Mouse (Mus musculus): ENCODE results near the gene Ifnl2. TPM values are rescaled to one million over a fixed set of nuclear protein-coding genes. Genes with fewer than 3 reads are reported as not detected.
A peak's percentile ranks its signal among the peaks of the same experiment; 100 is the strongest.

Ifnl2 gene
- polyA plus RNA-seq, 1 experiment = not detected

GRCm38 (mm10) chr7:28466721-28467212, 43.5 kb downstream of the Ifnl2 start:
- Histone ChIP-seq H3K27me3 (ENCODE audit: control insufficient read depth, insufficient read depth, low read length, poor library complexity, severe bottlenecking) (no peaks in the 10 kb centered on the region), H3K9ac (ENCODE audit: low read depth, poor library complexity, severe bottlenecking) (peak overlapping the region; percentile 79), H3K4me1 (ENCODE audit: control insufficient read depth, insufficient read depth, low read length) (no peaks in the 10 kb centered on the region), H3K9me3 (replicated peaks; ENCODE audit: control insufficient read depth, insufficient read depth, low read length, poor library complexity, severe bottlenecking) (no peaks in the 10 kb centered on the region), H3K27ac (ENCODE audit: insufficient read depth, low read length) (no peak overlapping the region), H3K4me3 (ENCODE audit: low read depth, low read length) (peak overlapping the region; percentile 74), H3K36me3 (ENCODE audit: control insufficient read depth, insufficient read depth, low read length, poor library complexity, severe bottlenecking) (no peaks in the 10 kb centered on the region)
- TF ChIP-seq EP300 (IDR thresholded peaks at IDR 0.05; ENCODE audit: insufficient read depth, low read depth, low read length) (no peak), CTCF (IDR thresholded peaks at IDR 0.05; ENCODE audit: low read depth, low read length) (peak; percentile 26)

GRCm38 (mm10) chr7:28464416-28465212, 45.6 kb downstream of the Ifnl2 start:
- TF ChIP-seq POLR2A (IDR thresholded peaks at IDR 0.05; ENCODE audit: insufficient read depth, low read length) = no peak
- no peak for TF ChIP-seq CTCF (IDR thresholded peaks at IDR 0.05; ENCODE audit: low read depth, low read length)
- no peak for TF ChIP-seq EP300 (IDR thresholded peaks at IDR 0.05; ENCODE audit: insufficient read depth, low read depth, low read length)
- Histone ChIP-seq H3K36me3 (ENCODE audit: control insufficient read depth, insufficient read depth, low read length, poor library complexity, severe bottlenecking) (peaks cover 9% of the 10 kb centered on the region), H3K4me3 (ENCODE audit: low read depth, low read length) (peak overlapping the region; percentile 27; the same call in 1 of the 2 replicates)

GRCm38 (mm10) chr7:28462769-28463168, 47.5 kb downstream of the Ifnl2 start:
- H3K9me3 ChIP-seq (replicated peaks; ENCODE audit: control insufficient read depth, insufficient read depth, low read length, poor library complexity, severe bottlenecking) = no peaks in the 10 kb centered on the region
- no peak overlapping the region for H3K4me3 ChIP-seq (ENCODE audit: low read depth, low read length)
- H3K9ac ChIP-seq (ENCODE audit: low read depth, poor library complexity, severe bottlenecking) = no peak overlapping the region
- no peaks in the 10 kb centered on the region for H3K27me3 ChIP-seq (ENCODE audit: control insufficient read depth, insufficient read depth, low read length, poor library complexity, severe bottlenecking)
- peaks cover 18% of the 10 kb centered on the region for H3K36me3 ChIP-seq (ENCODE audit: control insufficient read depth, insufficient read depth, low read length, poor library complexity, severe bottlenecking)
- no peak overlapping the region for H3K27ac ChIP-seq (ENCODE audit: insufficient read depth, low read length)
- H3K4me1 ChIP-seq (ENCODE audit: control insufficient read depth, insufficient read depth, low read length) = no peaks in the 10 kb centered on the region
- TF ChIP-seq EP300 (IDR thresholded peaks at IDR 0.05; ENCODE audit: insufficient read depth, low read depth, low read length) (no peak), CTCF (IDR thresholded peaks at IDR 0.05; ENCODE audit: low read depth, low read length) (no peak), POLR2A (IDR thresholded peaks at IDR 0.05; ENCODE audit: insufficient read depth, low read length) (no peak)

More at GRCm38 (mm10) chr7:28464416-28465212, 45.6 kb downstream of the Ifnl2 start:
- Histone ChIP-seq H3K9me3 (replicated peaks; ENCODE audit: control insufficient read depth, insufficient read depth, low read length, poor library complexity, severe bottlenecking) (no peaks in the 10 kb centered on the region), H3K27me3 (ENCODE audit: control insufficient read depth, insufficient read depth, low read length, poor library complexity, severe bottlenecking) (no peaks in the 10 kb centered on the region), H3K9ac (ENCODE audit: low read depth, poor library complexity, severe bottlenecking) (no peak overlapping the region), H3K4me1 (ENCODE audit: control insufficient read depth, insufficient read depth, low read length) (no peaks in the 10 kb centered on the region), H3K27ac (ENCODE audit: insufficient read depth, low read length) (no peak overlapping the region)

GRCm38 (mm10) chr7:28460361-28460760, 49.9 kb downstream of the Ifnl2 start:
- no peaks in the 10 kb centered on the region for H3K9me3 ChIP-seq (replicated peaks; ENCODE audit: control insufficient read depth, insufficient read depth, low read length, poor library complexity, severe bottlenecking)

More at GRCm38 (mm10) chr7:28460361-28460760, 49.9 kb downstream of the Ifnl2 start:
- TF ChIP-seq POLR2A (IDR thresholded peaks at IDR 0.05; ENCODE audit: insufficient read depth, low read length) = no peak
- no peak overlapping the region for H3K27ac ChIP-seq (ENCODE audit: insufficient read depth, low read length)
- no peaks in the 10 kb centered on the region for H3K4me1 ChIP-seq (ENCODE audit: control insufficient read depth, insufficient read depth, low read length)
- peaks cover 19% of the 10 kb centered on the region for H3K36me3 ChIP-seq (ENCODE audit: control insufficient read depth, insufficient read depth, low read length, poor library complexity, severe bottlenecking)
- H3K27me3 ChIP-seq (ENCODE audit: control insufficient read depth, insufficient read depth, low read length, poor library complexity, severe bottlenecking) = no peaks in the 10 kb centered on the region
- no peak overlapping the region for H3K9ac ChIP-seq (ENCODE audit: low read depth, poor library complexity, severe bottlenecking)
- no peak overlapping the region for H3K4me3 ChIP-seq (ENCODE audit: low read depth, low read length)

Other genes with a start within 250 kb of the Ifnl2 start
- gene Eid2, start 242.6 kb downstream of the Ifnl2 start, polyA plus RNA-seq (2011; ENCODE audit: insufficient read depth, insufficient read length, low read depth, missing spikeins) = 17.2 and 17.3 TPM in 2 replicates
- gene Eid2b, start 232.7 kb downstream of the Ifnl2 start, polyA plus RNA-seq (2011; ENCODE audit: insufficient read depth, insufficient read length, low read depth, missing spikeins) = 8.5 and 8.8 TPM in 2 replicates
- gene Selenov, start 219.3 kb downstream of the Ifnl2 start, polyA plus RNA-seq (2011; ENCODE audit: insufficient read depth, insufficient read length, low read depth, missing spikeins) = 0.70 and 3.2 TPM in 2 replicates
- gene Dll3, start 208.2 kb downstream of the Ifnl2 start, polyA plus RNA-seq (2011; ENCODE audit: insufficient read depth, insufficient read length, low read depth, missing spikeins) = 9.5 and 10.5 TPM in 2 replicates
- gene Timm50, start 198.4 kb downstream of the Ifnl2 start, polyA plus RNA-seq (2011; ENCODE audit: insufficient read depth, insufficient read length, low read depth, missing spikeins) = 70.5 and 76.4 TPM in 2 replicates
- 98.4 and 101 TPM in 2 replicates for gene Supt5, start 171.7 kb downstream of the Ifnl2 start, polyA plus RNA-seq (2011; ENCODE audit: insufficient read depth, insufficient read length, low read depth, missing spikeins)
- 1,972 and 2,086 TPM in 2 replicates for gene Rps16, start 159.8 kb downstream of the Ifnl2 start, polyA plus RNA-seq (2011; ENCODE audit: insufficient read depth, insufficient read length, low read depth, missing spikeins)
- gene Plekhg2, start 137.9 kb downstream of the Ifnl2 start, polyA plus RNA-seq (2011; ENCODE audit: insufficient read depth, insufficient read length, low read depth, missing spikeins) = 85.5 and 90.1 TPM in 2 replicates
- 25.7 and 26.0 TPM in 2 replicates for gene Zfp36, start 130.2 kb downstream of the Ifnl2 start, polyA plus RNA-seq (2011; ENCODE audit: insufficient read depth, insufficient read length, low read depth, missing spikeins)
- gene Med29, start 117.7 kb downstream of the Ifnl2 start, polyA plus RNA-seq (2011; ENCODE audit: insufficient read depth, insufficient read length, low read depth, missing spikeins) = 16.6 and 18.1 TPM in 2 replicates
- 88.7 and 96.2 TPM in 2 replicates for gene Paf1, start 117.5 kb downstream of the Ifnl2 start, polyA plus RNA-seq (2011; ENCODE audit: insufficient read depth, insufficient read length, low read depth, missing spikeins)
- gene Gmfg, start 73.0 kb downstream of the Ifnl2 start, polyA plus RNA-seq (2011; ENCODE audit: insufficient read depth, insufficient read length, low read depth, missing spikeins) = 37.6 and 45.2 TPM in 2 replicates
- gene Lrfn1, start 58.5 kb downstream of the Ifnl2 start, polyA plus RNA-seq (2011; ENCODE audit: insufficient read depth, insufficient read length, low read depth, missing spikeins) = 14.6 and 21.9 TPM in 2 replicates
- not detected in 2 replicates for gene Ifnl3, start 12.4 kb upstream of the Ifnl2 start, polyA plus RNA-seq (2011; ENCODE audit: insufficient read depth, insufficient read length, low read depth, missing spikeins)
- gene Sycn, start 30.4 kb upstream of the Ifnl2 start, polyA plus RNA-seq (2011; ENCODE audit: insufficient read depth, insufficient read length, low read depth, missing spikeins) = not detected in 2 replicates
- gene Nccrp1, start 36.8 kb upstream of the Ifnl2 start, polyA plus RNA-seq (2011; ENCODE audit: insufficient read depth, insufficient read length, low read depth, missing spikeins) = 4.5 and 6.4 TPM in 2 replicates
- gene Samd4b, start 87.7 kb upstream of the Ifnl2 start, polyA plus RNA-seq (2011; ENCODE audit: insufficient read depth, insufficient read length, low read depth, missing spikeins) = 86.0 and 94.1 TPM in 2 replicates
- gene Pak4, start 87.7 kb upstream of the Ifnl2 start, polyA plus RNA-seq (2011; ENCODE audit: insufficient read depth, insufficient read length, low read depth, missing spikeins) = 64.4 and 75.1 TPM in 2 replicates
- gene Acp7, start 120.9 kb upstream of the Ifnl2 start, polyA plus RNA-seq (2011; ENCODE audit: insufficient read depth, insufficient read length, low read depth, missing spikeins) = 1.4 and 1.8 TPM in 2 replicates
- gene Fbxo27, start 182.4 kb upstream of the Ifnl2 start, polyA plus RNA-seq (2011; ENCODE audit: insufficient read depth, insufficient read length, low read depth, missing spikeins) = 5.2 and 9.6 TPM in 2 replicates
- 6.7 and 7.0 TPM in 2 replicates for gene Fbxo17, start 206.3 kb upstream of the Ifnl2 start, polyA plus RNA-seq (2011; ENCODE audit: insufficient read depth, insufficient read length, low read depth, missing spikeins)
- gene Mrps12, start 231.4 kb upstream of the Ifnl2 start, polyA plus RNA-seq (2011; ENCODE audit: insufficient read depth, insufficient read length, low read depth, missing spikeins) = 53.5 and 60.9 TPM in 2 replicates
- gene Sars2, start 231.5 kb upstream of the Ifnl2 start, polyA plus RNA-seq (2011; ENCODE audit: insufficient read depth, insufficient read length, low read depth, missing spikeins) = 22.4 and 22.5 TPM in 2 replicates
- gene Ccer2, start 245.7 kb upstream of the Ifnl2 start, polyA plus RNA-seq (2011; ENCODE audit: insufficient read depth, insufficient read length, low read depth, missing spikeins) = not detected in 2 replicates